Mouse (Mus musculus) testis, adult 2 months (tissue): ENCODE data around the gene Cyth3. TPM values are rescaled to one million over a fixed set of nuclear protein-coding genes. Genes with fewer than 3 reads are reported as not detected.

Source experiments
- H3K27ac ChIP-seq: fragments of 200-500 bp; 2 replicates; pipeline ENCODE4 v1.5.1; 2012; ENCODE audit warnings: low read depth, low read length; ENCODE audit not compliant: control insufficient read depth, insufficient read depth
- H3K27me3 ChIP-seq: fragments of 200-500 bp; 2 replicates; pipeline ENCODE4 v1.6.1; 2012; ENCODE audit warnings: mild to moderate bottlenecking, low read length, moderate library complexity; ENCODE audit not compliant: control insufficient read depth, insufficient read depth
- H3K36me3 ChIP-seq: fragments of 200-500 bp; 2 replicates; pipeline ENCODE4 v1.6.1; 2012; ENCODE audit warnings: mild to moderate bottlenecking, low read length; ENCODE audit not compliant: control insufficient read depth, insufficient read depth
- H3K4me1 ChIP-seq: fragments of 200-500 bp; 2 replicates; pipeline ENCODE4 v1.6.1; 2012; ENCODE audit warnings: low read length; ENCODE audit not compliant: control insufficient read depth, insufficient read depth
- H3K4me3 ChIP-seq: fragments of 200-500 bp; 2 replicates; pipeline ENCODE4 v1.5.1; 2012; ENCODE audit warnings: low read depth, mild to moderate bottlenecking, low read length, moderate library complexity, mixed read lengths; ENCODE audit not compliant: control insufficient read depth
- CTCF ChIP-seq: fragments of 200-500 bp; IDR thresholded peaks from 2 replicates; pipeline ENCODE4 v1.5.1; 2012; ENCODE audit warnings: low read depth, mild to moderate bottlenecking, inconsistent platforms, low read length, moderate library complexity; ENCODE audit not compliant: control insufficient read depth, insufficient read depth, insufficient replicate concordance
- POLR2A ChIP-seq: fragments of 200-500 bp; IDR thresholded peaks from 2 replicates; pipeline ENCODE4 v1.6.1; 2012; ENCODE audit warnings: low read depth, mild to moderate bottlenecking, inconsistent platforms, low read length, moderate library complexity; ENCODE audit not compliant: control insufficient read depth
- polyA plus RNA-seq: library from polyadenylated mRNA; depleted of rRNA; stranded (reverse); fragments of >200 nt; gene quantifications from 2 replicates; pipeline ENCODE4 v1.2.3, GENCODE M21; 2012

Cyth3 gene
- polyA plus RNA-seq, 1 experiment: 24.0 TPM

DNA sequence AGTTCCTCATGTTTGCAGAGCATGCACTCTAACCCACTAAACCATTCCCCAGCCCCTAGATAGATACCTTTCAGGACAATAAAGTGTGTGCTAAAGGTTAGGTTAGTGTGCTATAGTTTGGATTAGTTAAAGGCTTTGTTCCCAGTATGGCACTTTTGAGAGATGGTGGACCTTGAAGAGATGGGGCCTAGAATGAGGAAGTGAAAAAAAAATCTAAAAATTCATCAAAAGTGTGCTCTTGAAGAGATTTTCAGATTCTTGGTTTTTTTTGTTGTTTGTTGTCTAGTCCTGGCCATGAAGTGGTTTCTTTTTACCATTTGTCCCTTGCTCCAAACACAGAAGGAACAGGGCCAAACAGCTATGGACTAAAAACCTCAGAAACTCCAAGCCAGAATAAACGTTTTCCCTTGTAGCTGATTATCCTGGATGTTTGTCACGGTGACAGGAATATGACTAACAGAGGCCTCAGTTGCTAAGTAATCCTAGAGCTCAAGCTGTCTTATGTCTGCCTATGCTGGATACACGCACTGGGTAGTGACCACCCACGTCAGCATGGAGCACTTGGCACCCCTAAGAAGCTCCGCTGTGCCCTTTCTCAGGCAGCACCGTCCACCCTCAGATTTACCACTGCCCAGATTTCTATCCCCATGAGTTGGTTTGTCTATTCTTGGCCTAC is 48.6 kb downstream of the Cyth3 start:
- Histone ChIP-seq H3K4me3 (no peak overlapping the region), H3K27me3 (no peaks in the 10 kb centered on the region), H3K36me3 (no peaks in the 10 kb centered on the region), H3K4me1 (peaks cover 10% of the 10 kb centered on the region), H3K27ac (no peak overlapping the region)
- TF ChIP-seq CTCF (no peak), POLR2A (no peak)

DNA sequence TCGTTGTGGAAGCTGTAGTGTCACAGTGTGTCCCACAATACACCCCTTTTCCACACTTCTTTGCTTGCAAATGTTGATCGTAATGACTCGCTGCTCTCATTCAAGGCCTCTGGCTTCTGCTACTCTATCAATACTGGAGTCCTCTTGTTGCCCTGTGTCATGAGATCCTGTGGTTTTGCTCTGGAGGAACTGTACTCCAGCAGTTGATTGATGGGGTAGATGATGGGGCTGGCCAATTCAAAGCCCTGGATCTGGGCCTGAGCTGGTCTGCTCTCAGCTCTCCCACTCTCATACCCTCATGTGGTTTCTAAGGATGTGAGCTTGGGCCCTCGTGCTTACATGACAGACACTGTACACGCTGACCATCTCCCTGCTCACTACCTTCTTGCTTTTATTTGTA is 52.3 kb downstream of the Cyth3 start:
- Histone ChIP-seq H3K4me3 (no peak overlapping the region), H3K4me1 (peaks cover 9% of the 10 kb centered on the region), H3K27me3 (no peaks in the 10 kb centered on the region), H3K36me3 (no peaks in the 10 kb centered on the region), H3K27ac (no peak overlapping the region)
- TF ChIP-seq CTCF (no peak), POLR2A (no peak)

DNA sequence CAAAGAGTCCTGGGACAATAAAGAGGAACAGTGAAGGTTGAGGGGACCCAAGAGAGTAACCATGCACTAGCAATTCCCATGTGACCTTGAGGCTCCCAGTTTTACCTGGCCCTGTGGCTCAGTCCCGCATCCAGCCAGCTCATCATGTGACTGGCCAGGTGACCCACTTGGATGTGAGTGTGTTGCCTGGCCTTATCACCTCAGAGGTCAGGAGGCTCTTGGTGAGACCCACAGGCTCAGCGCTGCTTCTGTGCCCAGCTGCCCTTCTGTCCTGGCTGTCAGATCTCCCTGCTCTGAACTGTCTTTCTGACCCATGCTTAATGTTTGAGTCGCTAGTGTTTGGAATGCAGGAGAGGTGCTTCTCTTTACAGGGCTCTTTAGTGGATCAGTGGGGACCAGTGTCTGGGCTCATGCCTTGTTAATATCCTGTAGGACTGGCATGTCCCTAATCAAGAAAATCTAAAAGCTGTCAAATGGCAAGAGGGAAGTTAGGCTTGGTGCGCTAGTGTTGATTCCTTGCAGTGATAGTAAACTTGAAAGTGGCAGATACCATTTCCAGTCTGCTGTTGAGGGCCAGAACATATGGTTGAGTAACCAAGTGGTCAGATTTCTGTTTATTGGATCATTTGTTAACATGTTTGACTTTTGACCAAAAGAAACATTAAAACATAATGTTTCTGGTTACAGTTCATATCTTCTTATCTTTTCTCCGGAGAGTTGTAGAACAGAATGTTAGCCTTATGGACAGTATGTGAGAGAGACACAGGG is 54.2 kb downstream of the Cyth3 start:
- Histone ChIP-seq H3K4me3 (no peak overlapping the region), H3K27me3 (no peaks in the 10 kb centered on the region), H3K27ac (no peak overlapping the region), H3K4me1 (peaks cover 6% of the 10 kb centered on the region), H3K36me3 (no peaks in the 10 kb centered on the region)
- TF ChIP-seq CTCF (no peak), POLR2A (no peak)

DNA sequence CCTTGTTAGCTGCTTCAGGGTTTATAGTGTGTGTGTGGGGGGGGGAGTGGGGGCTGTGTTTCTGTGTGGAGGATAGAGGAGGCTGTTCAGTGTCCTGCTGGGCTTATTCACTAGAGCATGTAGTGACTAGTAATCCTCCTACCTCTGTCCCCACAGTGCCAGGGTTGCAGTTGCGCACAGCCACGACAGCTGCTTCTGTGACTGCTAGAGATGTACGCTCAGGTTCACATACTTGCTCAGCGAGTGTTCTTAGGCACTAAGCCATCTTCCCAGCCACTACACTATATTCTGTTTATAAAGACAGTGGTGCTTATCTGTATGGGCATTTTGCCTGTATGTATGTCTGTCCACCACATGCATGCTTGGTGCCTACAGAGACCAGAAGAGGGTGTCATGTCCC is 55.1 kb downstream of the Cyth3 start:
- H3K4me1 ChIP-seq: peaks cover 4% of the 10 kb centered on the region
- H3K4me3 ChIP-seq: no peak overlapping the region
- H3K27me3 ChIP-seq: no peaks in the 10 kb centered on the region
- TF ChIP-seq POLR2A (no peak), CTCF (no peak)
- no peak overlapping the region for H3K27ac ChIP-seq
- H3K36me3 ChIP-seq: no peaks in the 10 kb centered on the region

DNA sequence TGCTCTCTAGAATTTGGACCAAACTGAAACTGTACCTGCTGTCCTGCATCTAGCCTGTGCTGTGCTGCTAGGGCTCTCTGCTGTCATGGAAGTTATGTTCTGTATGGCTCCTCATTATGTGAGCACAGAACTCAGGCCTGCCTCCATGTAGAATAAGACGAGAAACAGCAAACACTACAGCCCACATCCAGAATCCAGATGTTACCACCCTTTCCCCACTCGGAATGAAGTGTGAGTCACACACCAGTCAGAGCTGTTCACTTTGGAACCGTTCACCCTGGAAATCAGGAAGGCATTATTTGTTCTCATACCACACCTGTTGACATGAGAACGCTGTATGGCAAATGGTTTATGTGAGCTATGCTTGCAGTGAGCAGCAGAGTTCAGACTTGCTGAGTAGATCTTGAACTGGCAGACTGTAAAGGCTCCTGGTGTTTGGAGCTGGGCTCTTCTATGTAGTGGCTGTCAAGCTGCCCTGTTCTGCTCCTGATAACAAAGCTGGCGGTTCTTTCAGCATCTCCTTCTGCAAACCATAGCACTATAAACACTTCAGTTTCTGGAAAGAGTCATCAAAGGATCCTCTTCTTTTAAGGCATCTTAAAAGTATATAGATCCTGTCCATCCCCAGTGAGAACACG is 56.5 kb downstream of the Cyth3 start:
- no peak for TF ChIP-seq CTCF
- no peak for TF ChIP-seq POLR2A
- no peaks in the 10 kb centered on the region for H3K27me3 ChIP-seq
- no peak overlapping the region for H3K27ac ChIP-seq
- H3K4me3 ChIP-seq: no peak overlapping the region
- no peaks in the 10 kb centered on the region for H3K36me3 ChIP-seq
- H3K4me1 ChIP-seq: peaks cover 7% of the 10 kb centered on the region

DNA sequence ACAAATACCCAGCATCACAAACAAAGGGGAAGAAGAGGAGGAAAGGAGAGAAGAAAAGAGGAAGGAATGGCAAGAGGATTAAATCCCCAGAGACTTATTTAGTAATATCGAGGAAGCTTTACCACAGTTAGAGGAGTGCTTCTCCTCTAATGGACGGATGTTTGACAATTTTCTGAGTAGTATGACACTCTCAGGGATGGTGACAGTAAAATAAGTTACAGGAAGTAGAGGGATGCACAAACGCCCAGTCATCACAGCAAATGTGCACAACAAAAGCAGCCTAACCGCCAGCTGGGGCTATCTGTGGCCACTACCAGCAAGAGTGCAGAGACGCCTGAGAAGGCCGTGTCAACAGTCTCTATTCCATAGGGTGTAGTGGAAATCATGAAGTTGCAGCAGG is 57.4 kb downstream of the Cyth3 start:
- no peak overlapping the region for H3K4me3 ChIP-seq
- no peaks in the 10 kb centered on the region for H3K27me3 ChIP-seq
- H3K4me1 ChIP-seq: peaks cover 6% of the 10 kb centered on the region
- H3K36me3 ChIP-seq: no peaks in the 10 kb centered on the region
- no peak overlapping the region for H3K27ac ChIP-seq
- TF ChIP-seq POLR2A: no peak
- TF ChIP-seq CTCF: no peak

DNA sequence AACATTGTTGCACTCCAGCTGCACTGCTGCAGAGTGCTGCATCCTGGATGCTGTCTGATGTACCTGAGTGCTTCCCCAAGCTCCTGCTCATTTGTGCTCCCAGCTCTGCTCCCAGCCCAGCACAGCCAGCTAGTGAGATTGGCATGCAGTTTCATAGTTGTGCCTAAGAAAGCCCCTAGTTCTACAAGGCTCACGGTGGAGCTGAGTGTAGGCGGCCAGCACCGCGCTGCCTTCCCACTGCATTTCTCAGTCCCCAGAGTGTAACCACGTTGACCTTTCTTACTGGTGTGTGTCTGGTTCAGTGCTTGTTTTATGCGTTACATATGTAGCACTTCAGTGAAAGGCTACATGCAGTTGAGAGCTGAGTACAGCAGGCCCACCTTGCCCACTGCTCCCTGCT is 61.4 kb downstream of the Cyth3 start:
- no peak overlapping the region for H3K4me3 ChIP-seq

More for the DNA sequence above, 61.4 kb downstream of the Cyth3 start:
- Histone ChIP-seq H3K4me1 (peaks cover 3% of the 10 kb centered on the region; the same call in 1 of the 2 replicates), H3K36me3 (no peaks in the 10 kb centered on the region; the same call in 1 of the 2 replicates), H3K27ac (no peak overlapping the region), H3K27me3 (no peaks in the 10 kb centered on the region)
- TF ChIP-seq POLR2A: no peak
- TF ChIP-seq CTCF: no peak
